Mouse (Mus musculus) forebrain, postnatal 0 days (tissue): ENCODE measurements around the gene Nrap. TPM values are rescaled to one million over a fixed set of nuclear protein-coding genes. Genes with fewer than 3 reads are reported as not detected.

Source experiments
- ATAC-seq: fragments of 200-750 bp; cut with Nextera tagmentation; 2 replicates; pipeline ENCODE4 v1.8.0; 2017; ENCODE audit warnings: mild to moderate bottlenecking, moderate library complexity
- DNase-seq: peaks from one replicate; pipeline ENCODE4 v3.0.0-alpha.2; 2015
- H3K27ac ChIP-seq: fragments of 300-500 bp; sonication (generic); 2 replicates; pipeline ENCODE4 v1.5.1; 2014; ENCODE audit warnings: low read depth, mild to moderate bottlenecking, antibody characterized with exemption, low read length, moderate library complexity, mixed read lengths
- H3K27me3 ChIP-seq: fragments of 300-500 bp; sonication (generic); 2 replicates; pipeline ENCODE4 v1.6.1; 2014; ENCODE audit warnings: mild to moderate bottlenecking, low read length, mixed read lengths; ENCODE audit not compliant: insufficient read depth
- H3K36me3 ChIP-seq: fragments of 300-500 bp; sonication (generic); 2 replicates; pipeline ENCODE4 v1.6.1; 2014; ENCODE audit warnings: mild to moderate bottlenecking, moderate library complexity; ENCODE audit not compliant: insufficient read depth
- H3K4me1 ChIP-seq: fragments of 300-500 bp; sonication (generic); 2 replicates; pipeline ENCODE4 v1.6.1; 2014; ENCODE audit warnings: antibody characterized with exemption; ENCODE audit not compliant: insufficient read depth
- H3K4me2 ChIP-seq: fragments of 300-500 bp; sonication (generic); 2 replicates; pipeline ENCODE4 v1.6.1; 2014; ENCODE audit warnings: low read depth, mild to moderate bottlenecking, moderate library complexity
- H3K4me3 ChIP-seq: fragments of 300-500 bp; sonication (generic); 2 replicates; pipeline ENCODE4 v1.5.1; 2014; ENCODE audit warnings: low read depth, low read length, mixed read lengths
- H3K9ac ChIP-seq: fragments of 300-500 bp; sonication (generic); 2 replicates; pipeline ENCODE4 v1.6.1; 2014; ENCODE audit warnings: mild to moderate bottlenecking
- H3K9me3 ChIP-seq: fragments of 300-500 bp; sonication (generic); 2 replicates; pipeline ENCODE4 v1.6.1; 2016; ENCODE audit warnings: low read length
- CTCF ChIP-seq: sonication (generic); IDR thresholded peaks from 2 replicates; pipeline ENCODE4 v1.5.1; 2016; ENCODE audit warnings: antibody characterized with exemption, control low read depth, low read depth
- WGBS: fragments of 180-500 bp; shearing (Covaris S2); extraction: QIAGEN DNeasy Blood & Tissue Kit; methylation state at CpG from one replicate; pipeline ENCODE4 v1.1.7; 2014; 5-methylcytosine and 5-hydroxymethylcytosine counted together
- polyA plus RNA-seq: library from polyadenylated mRNA; unstranded; fragments of >200 nt; fragmentation: Nextera tagmentation; extraction: Ambion mirVana; gene quantifications from 2 replicates; pipeline ENCODE4 v1.2.1, GENCODE M21; 2015
- total RNA-seq: library from RNA; depleted of rRNA; stranded (reverse); fragments of >200 nt; gene quantifications from 2 replicates; pipeline ENCODE4 v1.2.3, GENCODE M21; 2014

The Nrap gene
- total and polyA plus RNA-seq, 2 experiments from 2014 or later: 0.76 to 0.86 TPM

GRCm38 (mm10) chr19:56374011-56374410, 15.8 kb downstream of the Nrap start:
- TF ChIP-seq CTCF: no peak
- no peak for DNase-seq
- Histone ChIP-seq H3K27me3 (no peaks in the 10 kb centered on the region), H3K9me3 (no peaks in the 10 kb centered on the region), H3K4me3 (no peak overlapping the region), H3K36me3 (no peaks in the 10 kb centered on the region), H3K9ac (no peak overlapping the region), H3K27ac (no peak overlapping the region), H3K4me1 (no peaks in the 10 kb centered on the region), H3K4me2 (no peak overlapping the region)
- WGBS: 80% methylated on average over 10 of the region's 10 CpGs
- no peak for ATAC-seq

- DNase-seq: no peak
- Histone ChIP-seq H3K4me1 (no peaks in the 10 kb centered on the region), H3K36me3 (no peaks in the 10 kb centered on the region), H3K9ac (no peak overlapping the region), H3K4me2 (no peak overlapping the region), H3K9me3 (no peaks in the 10 kb centered on the region), H3K27ac (no peak overlapping the region), H3K27me3 (no peaks in the 10 kb centered on the region), H3K4me3 (no peak overlapping the region)
- TF ChIP-seq CTCF: no peak
- ATAC-seq: no peak
- 93% methylated on average over 5 of the region's 5 CpGs for WGBS
Measured at GRCm38 (mm10) chr19:56373246-56373645, 16.6 kb downstream of the Nrap start.

DNA sequence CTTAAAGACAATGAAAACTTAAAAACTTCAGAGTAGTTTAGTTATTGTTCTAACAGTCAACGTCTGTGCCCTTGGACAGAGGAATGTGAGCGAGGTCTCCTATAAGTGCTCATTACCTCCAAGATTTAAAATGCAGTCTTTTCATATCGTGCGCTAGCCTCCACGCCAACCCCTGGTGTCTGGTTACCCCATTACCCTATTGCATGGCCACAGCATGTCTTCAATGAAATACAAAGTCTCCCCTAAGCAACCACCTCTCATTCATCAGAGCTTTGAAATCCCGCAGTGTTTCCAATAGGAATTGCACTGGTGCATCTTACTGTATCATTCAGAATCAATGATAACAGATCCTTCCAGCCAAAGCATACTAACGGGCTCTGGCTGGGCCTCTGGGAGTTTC, 17.6 kb downstream of the Nrap start:
- ATAC-seq (no peak), DNase-seq (no peak)
- no peak overlapping the region for H3K9ac ChIP-seq
- H3K4me3 ChIP-seq: no peak overlapping the region
- H3K27me3 ChIP-seq: no peaks in the 10 kb centered on the region
- H3K9me3 ChIP-seq: no peaks in the 10 kb centered on the region
- TF ChIP-seq CTCF: no peak
- WGBS: 27% methylated on average over 7 of the region's 7 CpGs
- no peak overlapping the region for H3K4me2 ChIP-seq
- H3K27ac ChIP-seq: no peak overlapping the region
- H3K36me3 ChIP-seq: no peaks in the 10 kb centered on the region
- no peaks in the 10 kb centered on the region for H3K4me1 ChIP-seq

DNA sequence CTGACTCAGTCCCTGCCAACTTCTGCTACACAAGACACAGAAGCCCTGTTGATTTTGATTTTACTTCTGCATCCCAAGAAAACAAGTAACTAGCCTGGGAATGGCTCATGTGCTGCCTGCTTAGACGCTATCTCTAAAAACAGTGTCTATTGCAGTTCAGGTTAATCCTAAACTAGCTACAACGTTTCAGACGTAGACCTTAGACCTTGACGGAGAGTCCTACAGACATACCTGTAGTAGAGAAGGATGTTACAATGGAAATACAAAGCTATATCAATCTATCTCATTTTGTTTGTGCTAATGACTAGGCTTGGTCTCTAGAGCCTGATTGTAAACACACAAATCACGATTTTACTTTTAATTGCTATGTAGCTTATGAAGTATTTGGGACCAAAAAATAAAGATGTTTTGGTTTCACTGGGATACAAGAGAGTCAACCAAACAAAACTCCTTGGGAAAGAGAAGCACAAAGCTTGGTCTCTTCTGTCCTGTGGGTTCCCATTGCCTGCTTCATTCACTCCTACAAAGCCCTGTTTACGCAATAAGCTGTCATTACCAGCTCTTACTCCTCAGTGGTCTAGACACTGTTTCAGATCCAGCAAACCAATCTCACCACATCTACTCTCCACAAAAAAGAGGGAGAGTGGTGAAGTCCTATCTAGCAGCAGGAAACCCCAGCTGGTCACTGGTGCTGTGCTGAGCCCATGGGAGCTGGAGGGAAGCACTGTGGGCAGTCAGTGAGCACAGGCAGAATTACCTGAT, 19.3 kb downstream of the Nrap start:
- H3K4me3 ChIP-seq: no peak overlapping the region
- no peak for TF ChIP-seq CTCF
- 91% methylated on average over 6 of the region's 6 CpGs for WGBS
- no peak overlapping the region for H3K9ac ChIP-seq
- no peaks in the 10 kb centered on the region for H3K9me3 ChIP-seq
- no peak overlapping the region for H3K27ac ChIP-seq
- no peaks in the 10 kb centered on the region for H3K36me3 ChIP-seq
- H3K27me3 ChIP-seq: no peaks in the 10 kb centered on the region
- no peak overlapping the region for H3K4me2 ChIP-seq
- no peak for ATAC-seq
- no peaks in the 10 kb centered on the region for H3K4me1 ChIP-seq
- DNase-seq: no peak

GRCm38 (mm10) chr19:56368912-56369311, 20.9 kb downstream of the Nrap start:
- Histone ChIP-seq H3K27me3 (no peaks in the 10 kb centered on the region), H3K9me3 (no peaks in the 10 kb centered on the region), H3K4me1 (no peaks in the 10 kb centered on the region), H3K4me2 (no peak overlapping the region), H3K4me3 (no peak overlapping the region), H3K27ac (no peak overlapping the region), H3K36me3 (no peaks in the 10 kb centered on the region), H3K9ac (no peak overlapping the region)
- DNase-seq (no peak), ATAC-seq (no peak)
- TF ChIP-seq CTCF: no peak
- WGBS: 87% methylated on average over 7 of the region's 7 CpGs

- no peaks in the 10 kb centered on the region for H3K9me3 ChIP-seq
- ATAC-seq (no peak), DNase-seq (no peak)
- no peaks in the 10 kb centered on the region for H3K36me3 ChIP-seq
- H3K4me3 ChIP-seq: no peak overlapping the region
- no peaks in the 10 kb centered on the region for H3K4me1 ChIP-seq
- H3K27me3 ChIP-seq: no peaks in the 10 kb centered on the region
- H3K27ac ChIP-seq: no peak overlapping the region
- WGBS: 88% methylated on average over 7 of the region's 7 CpGs
- H3K4me2 ChIP-seq: no peak overlapping the region
- TF ChIP-seq CTCF: no peak
- H3K9ac ChIP-seq: no peak overlapping the region
Measured at GRCm38 (mm10) chr19:56367778-56368177, 22.1 kb downstream of the Nrap start.

GRCm38 (mm10) chr19:56366625-56367024, 23.2 kb downstream of the Nrap start:
- 75% methylated on average over 9 of the region's 9 CpGs for WGBS
- no peak for DNase-seq

More at GRCm38 (mm10) chr19:56366625-56367024, 23.2 kb downstream of the Nrap start:
- Histone ChIP-seq H3K9ac (no peak overlapping the region), H3K4me1 (no peaks in the 10 kb centered on the region), H3K4me2 (no peak overlapping the region), H3K36me3 (no peaks in the 10 kb centered on the region), H3K27ac (no peak overlapping the region), H3K4me3 (no peak overlapping the region), H3K27me3 (no peaks in the 10 kb centered on the region), H3K9me3 (no peaks in the 10 kb centered on the region)
- ATAC-seq: no peak
- TF ChIP-seq CTCF: no peak
